Mouse (Mus musculus): Measurements from ENCODE around the gene Esrrg.

DNA sequence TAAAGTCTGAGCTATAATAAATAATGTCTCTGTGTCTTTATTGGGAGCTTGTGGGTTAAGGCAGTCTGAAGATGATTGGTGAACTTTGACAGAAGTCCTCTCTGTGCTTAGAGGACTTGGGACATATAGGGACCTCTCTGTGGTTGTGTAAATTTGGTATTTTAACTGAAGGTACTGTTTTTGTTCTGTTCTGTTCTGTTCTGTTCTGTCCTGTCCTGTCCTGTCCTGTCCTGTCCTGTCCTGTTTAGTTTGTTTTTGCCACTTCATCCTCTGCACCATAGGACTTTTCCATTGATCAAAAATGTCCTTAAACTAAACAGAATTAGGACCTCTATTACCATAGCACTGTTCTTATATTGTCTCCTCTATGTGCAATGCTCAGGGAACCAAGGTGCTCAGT, 24.6 kb upstream of the Esrrg start:
- no peak for TF ChIP-seq GATA1 (IDR thresholded peaks at IDR 0.05; ENCODE audit: borderline replicate concordance, low read length)
- no peak for TF ChIP-seq FLI1 (IDR thresholded peaks at IDR 0.05; ENCODE audit: low read length)

All from megakaryocyte, embryonic 14.5 days (primary cell).